Mouse (Mus musculus): ENCODE data around the gene Pla2g12b. TPM values are rescaled to one million over a fixed set of nuclear protein-coding genes. Genes with fewer than 3 reads are reported as not detected.

Pla2g12b gene
- total and polyA plus RNA-seq, 3 experiments = not detected

DNA sequence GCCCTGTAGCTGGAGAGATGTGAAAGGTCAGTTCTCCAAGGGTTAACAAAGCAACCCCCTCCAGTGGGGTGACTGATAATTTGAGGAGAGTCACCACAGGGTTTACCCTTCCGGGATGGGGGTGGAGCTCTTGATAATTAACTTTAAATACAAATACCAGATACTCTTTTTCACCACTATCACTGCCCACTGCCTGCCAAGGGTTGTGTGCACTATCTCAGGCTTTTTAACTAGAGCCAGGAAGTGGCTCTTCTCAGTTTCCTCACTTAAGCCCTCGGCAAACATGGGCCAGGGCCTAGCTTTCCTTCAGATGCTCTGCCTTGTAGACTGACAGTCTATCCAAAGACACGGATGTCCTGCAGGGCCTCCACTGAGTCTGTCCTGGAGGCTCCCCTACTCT lies 23.5 kb upstream of the Pla2g12b start:
- TF ChIP-seq MAZ (IDR thresholded peaks at IDR 0.05; ENCODE audit: low read depth, low read length) = peak; percentile 62; the same call in 1 of the 2 replicates
- TF ChIP-seq POLR2A (IDR thresholded peaks at IDR 0.05; ENCODE audit: control insufficient read depth in 1 of 2, insufficient read depth in 1 of 2, low read depth in 1 of 2, low read length in 2 of 2, poor library complexity in 1 of 2) = peak in 1 of 2 experiments; percentile 42; a peak in 1 of 4 replicates
- TF ChIP-seq SIN3A (IDR thresholded peaks at IDR 0.05; ENCODE audit: low read length) = peak; percentile 64
- no peak for TF ChIP-seq POLR2AphosphoS5 (IDR thresholded peaks at IDR 0.05; ENCODE audit: borderline replicate concordance, low read depth, low read length)
- TF ChIP-seq MAFK (IDR thresholded peaks at IDR 0.05; ENCODE audit: borderline replicate concordance, low read depth, low read length) = 0 out of 2 replicates have a peak, but pooled peaks have one; percentile 16
- peak; percentile 68 to 70; a peak in 3 of 4 replicates for TF ChIP-seq EP300 (IDR thresholded peaks at IDR 0.05; ENCODE audit: low read depth in 1 of 2, low read length in 2 of 2)
- peak; percentile 80 for TF ChIP-seq ELF1 (IDR thresholded peaks at IDR 0.05; ENCODE audit: low read depth, low read length)
- no peak for TF ChIP-seq KAT2A (conservative IDR thresholded peaks at IDR 0.05; ENCODE audit: low read depth, low read length)
- peak; percentile 52 for TF ChIP-seq TCF12 (IDR thresholded peaks at IDR 0.05; ENCODE audit: low read depth, low read length)
- peak; percentile 62 for TF ChIP-seq GATA1 (IDR thresholded peaks at IDR 0.05; ENCODE audit: low read depth, low read length)
- peak; percentile 60; the same call in 1 of the 2 replicates for TF ChIP-seq ETS1 (IDR thresholded peaks at IDR 0.05; ENCODE audit: low read depth, low read length)
- TF ChIP-seq MEF2A (IDR thresholded peaks at IDR 0.05; ENCODE audit: extremely low read depth, insufficient replicate concordance, low read depth, low read length, poor library complexity, severe bottlenecking) = no peak
- peak; percentile 66; the same call in 1 of the 2 replicates for TF ChIP-seq TBP (IDR thresholded peaks at IDR 0.05; ENCODE audit: low read depth, low read length)
- TF ChIP-seq HCFC1 (IDR thresholded peaks at IDR 0.05; ENCODE audit: low read depth, low read length) = peak; percentile 55; the same call in 1 of the 2 replicates
- peak; percentile 48 for TF ChIP-seq NELFE (IDR thresholded peaks at IDR 0.05; ENCODE audit: low read depth, low read length)
- TF ChIP-seq MXI1 (IDR thresholded peaks at IDR 0.05; ENCODE audit: low read depth, low read length) = peak; percentile 37; the same call in 1 of the 2 replicates
- H3K4me3 ChIP-seq (ENCODE audit: control insufficient read depth in 1 of 2, insufficient read depth in 1 of 2, low read depth in 2 of 2, low read length in 2 of 2) = peak overlapping the region; percentile 42 to 65

DNA sequence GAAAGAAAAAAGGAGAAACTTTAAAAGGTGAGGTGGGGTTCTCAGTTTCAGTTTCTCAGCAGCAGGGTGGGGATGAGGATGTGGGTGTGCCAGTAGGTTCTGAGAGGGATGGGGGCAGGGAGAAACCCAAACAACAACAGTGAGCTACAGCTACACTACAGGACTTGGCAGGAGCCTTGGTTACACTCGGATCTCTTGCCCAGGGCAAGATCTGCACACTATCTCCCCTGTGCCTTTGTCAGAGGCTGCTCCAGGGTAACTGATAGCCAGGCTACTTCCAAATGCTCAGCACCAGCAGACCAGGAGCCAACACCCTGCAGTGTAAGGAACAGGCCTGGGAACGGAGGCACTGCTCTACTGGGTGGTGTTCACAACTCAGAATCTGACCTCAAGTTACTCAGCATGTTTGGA lies 23.0 kb upstream of the Pla2g12b start:
- H3K4me1 ChIP-seq (ENCODE audit: control insufficient read depth in 1 of 2, insufficient read depth in 2 of 2, low read length in 2 of 2) = peaks cover 4 to 16% of the 10 kb centered on the region in 2 experiments
- peak overlapping the region; percentile 83 for H3K27ac ChIP-seq (ENCODE audit: control insufficient read depth, low read depth, low read length)
- DNase-seq (ENCODE audit: low read depth, low spot score) = peak; percentile 65
- H3K4me3 ChIP-seq (ENCODE audit: control insufficient read depth in 1 of 2, insufficient read depth in 1 of 2, low read depth in 2 of 2, low read length in 2 of 2) = peak overlapping the region; percentile 42 to 65
- no peaks in the 10 kb centered on the region for H3K27me3 ChIP-seq (ENCODE audit: control insufficient read depth in 1 of 2, insufficient read depth in 2 of 2, low read length in 2 of 2)
- no peaks in the 10 kb centered on the region for H3K9me3 ChIP-seq (replicated peaks; ENCODE audit: insufficient read depth, low read length)
- H3K36me3 ChIP-seq (ENCODE audit: control insufficient read depth in 1 of 2, insufficient read depth in 2 of 2, low read length in 2 of 2) = peaks cover 0 to 4% of the 10 kb centered on the region in 2 experiments; a peak in 2 of 4 replicates
- peak overlapping the region; percentile 62 for H3K9ac ChIP-seq (ENCODE audit: control insufficient read depth, low read depth, low read length, poor library complexity, severe bottlenecking)
- TF ChIP-seq POLR2AphosphoS5 (IDR thresholded peaks at IDR 0.05; ENCODE audit: borderline replicate concordance, low read depth, low read length) (no peak), MAX (IDR thresholded peaks at IDR 0.05; ENCODE audit: low read length) (no peak), MAFK (IDR thresholded peaks at IDR 0.05; ENCODE audit: borderline replicate concordance, low read depth, low read length) (no peak), POLR2A (IDR thresholded peaks at IDR 0.05; ENCODE audit: control insufficient read depth in 1 of 2, insufficient read depth in 1 of 2, low read depth in 1 of 2, low read length in 2 of 2, poor library complexity in 1 of 2) (no peak), ELF1 (IDR thresholded peaks at IDR 0.05; ENCODE audit: low read depth, low read length) (no peak), JUND (IDR thresholded peaks at IDR 0.05; ENCODE audit: low read depth, low read length) (no peak), ZC3H11A (IDR thresholded peaks at IDR 0.05; ENCODE audit: low read depth, low read length) (no peak), MAZ (IDR thresholded peaks at IDR 0.05; ENCODE audit: low read depth, low read length) (no peak), RCOR1 (IDR thresholded peaks at IDR 0.05; ENCODE audit: low read depth, low read length) (no peak), E2F4 (IDR thresholded peaks at IDR 0.05; ENCODE audit: borderline replicate concordance, low read depth, low read length) (no peak), USF1 (IDR thresholded peaks at IDR 0.05; ENCODE audit: low read depth, low read length) (no peak), ZMIZ1 (IDR thresholded peaks at IDR 0.05; ENCODE audit: low read depth, low read length) (no peak), KAT2A (conservative IDR thresholded peaks at IDR 0.05; ENCODE audit: low read depth, low read length) (no peak), SIN3A (IDR thresholded peaks at IDR 0.05; ENCODE audit: low read length) (no peak), ETS1 (IDR thresholded peaks at IDR 0.05; ENCODE audit: low read depth, low read length) (no peak), MYC (IDR thresholded peaks at IDR 0.05; ENCODE audit: low read depth, low read length) (no peak), GABPA (IDR thresholded peaks at IDR 0.05; ENCODE audit: low read depth, low read length) (no peak)
- no peaks in the 10 kb centered on the region for H3K79me2 ChIP-seq (ENCODE audit: control insufficient read depth, insufficient read depth, low read length, poor library complexity)

More for the DNA sequence above, 23.5 kb upstream of the Pla2g12b start:
- Histone ChIP-seq H3K79me2 (ENCODE audit: control insufficient read depth, insufficient read depth, low read length, poor library complexity) (no peaks in the 10 kb centered on the region), H3K4me1 (ENCODE audit: control insufficient read depth in 1 of 2, insufficient read depth in 2 of 2, low read length in 2 of 2) (peaks cover 4 to 16% of the 10 kb centered on the region in 2 experiments), H3K9ac (ENCODE audit: control insufficient read depth, low read depth, low read length, poor library complexity, severe bottlenecking) (peak overlapping the region; percentile 62), H3K36me3 (ENCODE audit: control insufficient read depth in 1 of 2, insufficient read depth in 2 of 2, low read length in 2 of 2) (peaks cover 0 to 4% of the 10 kb centered on the region in 2 experiments; a peak in 2 of 4 replicates), H3K9me3 (replicated peaks; ENCODE audit: insufficient read depth, low read length) (no peaks in the 10 kb centered on the region), H3K27me3 (ENCODE audit: control insufficient read depth in 1 of 2, insufficient read depth in 2 of 2, low read length in 2 of 2) (no peaks in the 10 kb centered on the region), H3K27ac (ENCODE audit: control insufficient read depth, low read depth, low read length) (peak overlapping the region; percentile 83)
- DNase-seq (ENCODE audit: low read depth, low spot score) = peak; percentile 77
